Mouse (Mus musculus): Measurements from ENCODE around the gene Grm8.

The Grm8 gene

DNA sequence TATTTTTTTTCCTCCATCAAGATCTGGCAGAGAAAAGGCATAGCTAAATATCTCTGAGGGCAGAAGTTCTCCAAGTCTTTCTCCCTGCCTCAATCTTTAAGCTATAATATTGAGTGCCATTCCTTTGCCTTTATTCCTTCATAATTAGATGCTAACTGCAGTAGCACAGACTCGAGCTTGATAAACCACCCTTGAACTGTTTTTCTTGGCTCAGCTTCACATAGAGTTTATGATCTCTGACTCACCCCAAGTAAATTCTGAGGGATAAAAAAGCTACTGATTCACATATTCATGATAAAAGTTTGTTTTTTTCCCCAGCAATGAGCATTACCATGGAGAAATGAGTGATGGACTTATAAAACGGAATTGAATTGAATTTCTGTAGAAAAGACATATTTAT, 895.0 kb downstream of the Grm8 start:
- DNase-seq (ENCODE audit: low spot score in 2 of 2): no peak
